Mouse (Mus musculus): ENCODE measurements around the gene Arv1.

DNA sequence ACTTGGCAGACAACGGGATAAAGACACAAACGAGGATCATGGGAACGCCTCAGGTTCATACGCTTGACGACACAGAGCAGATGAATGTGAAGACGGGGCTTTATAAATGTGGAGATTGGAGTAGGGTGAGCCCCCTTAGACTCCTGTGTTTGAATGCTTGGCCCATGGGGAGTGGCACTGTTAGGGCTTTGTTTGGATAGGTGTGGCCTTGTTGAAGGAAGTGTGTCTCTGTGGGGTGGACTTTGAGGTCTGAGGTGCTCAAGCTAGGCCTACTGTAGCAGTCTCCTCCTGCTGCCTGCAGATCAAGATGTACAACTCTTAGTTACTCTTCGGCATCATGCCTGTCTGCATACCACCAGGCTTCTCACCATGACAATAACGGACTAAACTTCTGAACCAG is 16.1 kb upstream of the Arv1 start:
- no peak for TF ChIP-seq TAL1 (IDR thresholded peaks at IDR 0.05; ENCODE audit: low read length)
- no peak for TF ChIP-seq GATA1 (IDR thresholded peaks at IDR 0.05; ENCODE audit: low read length)

All from erythroblast, embryonic 14.5 days (primary cell).